Mouse (Mus musculus): ENCODE measurements around the gene Sertad2. TPM values are rescaled to one million over a fixed set of nuclear protein-coding genes. Genes with fewer than 3 reads are reported as not detected.

Gene Sertad2
- total and polyA plus RNA-seq, 3 experiments, result 5.9 to 13.1 (median 6.0) TPM

DNA sequence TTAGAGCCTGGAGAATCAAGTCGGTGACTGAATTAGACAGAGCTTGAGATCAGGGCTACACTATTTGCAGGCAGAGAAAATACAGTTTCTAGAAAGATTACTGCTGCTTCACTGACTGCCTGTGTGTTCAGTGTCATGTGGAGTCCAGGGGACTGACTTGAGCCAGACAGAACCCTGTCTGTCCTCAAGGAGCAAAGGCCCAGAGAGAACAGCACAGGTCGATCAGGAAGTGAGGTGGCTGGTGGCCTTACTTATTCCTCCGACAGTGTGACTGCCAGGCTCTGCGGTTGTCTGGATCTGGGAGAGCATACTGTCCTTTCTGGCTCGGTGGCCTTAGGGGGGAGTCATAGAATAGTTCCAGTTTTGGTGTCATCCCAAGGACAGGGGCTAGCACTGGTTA lies 137.7 kb downstream of the Sertad2 start:
- Histone ChIP-seq H3K4me2 (ENCODE audit: insufficient read depth, low read depth, poor library complexity, severe bottlenecking) (no peak overlapping the region), H3K36me3 (replicated peaks in 1 of 2; ENCODE audit: control insufficient read depth in 1 of 2, insufficient read depth in 1 of 2, low read length in 1 of 2) (peaks cover 6 to 14% of the 10 kb centered on the region in 2 experiments), H3K79me2 (replicated peaks; ENCODE audit: control insufficient read depth, extremely low read depth, insufficient read depth, poor library complexity, severe bottlenecking) (no peaks in the 10 kb centered on the region), H3K4me1 (ENCODE audit: control insufficient read depth in 1 of 2, insufficient read depth in 2 of 2) (peaks cover 5 to 26% of the 10 kb centered on the region in 2 experiments), H3K9me3 (replicated peaks; ENCODE audit: low read length) (no peaks in the 10 kb centered on the region), H3K27ac (ENCODE audit: insufficient read depth, low read depth) (no peak overlapping the region), H3K9ac (ENCODE audit: insufficient read depth, low read depth) (no peak overlapping the region), H3K27me3 (replicated peaks) (no peaks in the 10 kb centered on the region), H3K4me3 (replicated peaks in 1 of 3; ENCODE audit: low read depth in 2 of 3, low read length in 2 of 3, poor library complexity in 1 of 3) (no peak overlapping the region)
- in situ Hi-C loops (cut with MboI; ENCODE audit: low pct_ligation_motif_present, low pct_unique_long_range_greater_than_20kb, low sequenced_read_pairs) (no loop called here), dilution Hi-C loops (cut with MboI; ENCODE audit: extremely low pct_ligation_motif_present, extremely low pct_unique_long_range_greater_than_20kb, low sequenced_read_pairs) (no loop called here)
- DNase-seq (ENCODE audit: extremely low read depth), result no peak
- no peak for TF ChIP-seq KAT2A (IDR thresholded peaks at IDR 0.05; ENCODE audit: insufficient replicate concordance, low read length)
- no peak for TF ChIP-seq TCF12 (IDR thresholded peaks at IDR 0.05; ENCODE audit: low read depth, low read length)
- TF ChIP-seq ZMIZ1 (IDR thresholded peaks at IDR 0.05; ENCODE audit: low read depth, low read length), result no peak
- TF ChIP-seq MEF2A (IDR thresholded peaks at IDR 0.05; ENCODE audit: borderline replicate concordance, low read depth, low read length), result no peak
- no peak for TF ChIP-seq E2F4 (IDR thresholded peaks at IDR 0.05; ENCODE audit: insufficient replicate concordance, low read depth, low read length)
- TF ChIP-seq HCFC1 (IDR thresholded peaks at IDR 0.05; ENCODE audit: low read depth, low read length), result no peak
- no peak for TF ChIP-seq MXI1 (IDR thresholded peaks at IDR 0.05; ENCODE audit: low read depth, low read length)

- dilution Hi-C loops (cut with MboI; ENCODE audit: extremely low pct_ligation_motif_present, extremely low pct_unique_long_range_greater_than_20kb, low sequenced_read_pairs) (no loop called here), in situ Hi-C loops (cut with MboI; ENCODE audit: low pct_ligation_motif_present, low pct_unique_long_range_greater_than_20kb, low sequenced_read_pairs) (no loop called here)
- H3K79me2 ChIP-seq (replicated peaks; ENCODE audit: control insufficient read depth, extremely low read depth, insufficient read depth, poor library complexity, severe bottlenecking), result no peaks in the 10 kb centered on the region
- H3K27ac ChIP-seq (ENCODE audit: insufficient read depth, low read depth), result no peak overlapping the region
- H3K36me3 ChIP-seq (replicated peaks in 1 of 2; ENCODE audit: control insufficient read depth in 1 of 2, insufficient read depth in 1 of 2, low read length in 1 of 2), result peaks cover 10 to 19% of the 10 kb centered on the region in 2 experiments
- H3K4me1 ChIP-seq (ENCODE audit: control insufficient read depth in 1 of 2, insufficient read depth in 2 of 2), result peaks cover 14 to 35% of the 10 kb centered on the region in 2 experiments
- no peak overlapping the region for H3K9ac ChIP-seq (ENCODE audit: insufficient read depth, low read depth)
- DNase-seq (ENCODE audit: extremely low read depth), result no peak
- H3K9me3 ChIP-seq (replicated peaks; ENCODE audit: low read length), result no peaks in the 10 kb centered on the region
- TF ChIP-seq MYC (IDR thresholded peaks at IDR 0.05; ENCODE audit: low read depth, low read length) (no peak), NELFE (IDR thresholded peaks at IDR 0.05; ENCODE audit: low read depth, low read length) (no peak), E2F4 (IDR thresholded peaks at IDR 0.05; ENCODE audit: insufficient replicate concordance, low read depth, low read length) (no peak), MEF2A (IDR thresholded peaks at IDR 0.05; ENCODE audit: borderline replicate concordance, low read depth, low read length) (no peak), CTCF (conservative IDR thresholded peaks at IDR 0.05 in 1 of 2, IDR thresholded peaks at IDR 0.05 in 1 of 2; ENCODE audit: low read depth in 2 of 2, low read length in 2 of 2) (no peak), RCOR1 (conservative IDR thresholded peaks at IDR 0.05; ENCODE audit: low read depth, low read length) (no peak), EP300 (IDR thresholded peaks at IDR 0.05; ENCODE audit: low read length) (no peak), TBP (conservative IDR thresholded peaks at IDR 0.05; ENCODE audit: low read depth, low read length) (no peak), HCFC1 (IDR thresholded peaks at IDR 0.05; ENCODE audit: low read depth, low read length) (no peak), SIN3A (IDR thresholded peaks at IDR 0.05; ENCODE audit: low read length) (no peak)
- H3K4me3 ChIP-seq (replicated peaks in 1 of 3; ENCODE audit: low read depth in 2 of 3, low read length in 2 of 3, poor library complexity in 1 of 3), result no peak overlapping the region
- no peak overlapping the region for H3K4me2 ChIP-seq (ENCODE audit: insufficient read depth, low read depth, poor library complexity, severe bottlenecking)
- no peaks in the 10 kb centered on the region for H3K27me3 ChIP-seq (replicated peaks)
Measured at GRCm38 (mm10) chr11:20681679-20682078, 138.6 kb downstream of the Sertad2 start.
